Mouse (Mus musculus): ENCODE results near the gene Mvb12b.

Mvb12b gene

DNA sequence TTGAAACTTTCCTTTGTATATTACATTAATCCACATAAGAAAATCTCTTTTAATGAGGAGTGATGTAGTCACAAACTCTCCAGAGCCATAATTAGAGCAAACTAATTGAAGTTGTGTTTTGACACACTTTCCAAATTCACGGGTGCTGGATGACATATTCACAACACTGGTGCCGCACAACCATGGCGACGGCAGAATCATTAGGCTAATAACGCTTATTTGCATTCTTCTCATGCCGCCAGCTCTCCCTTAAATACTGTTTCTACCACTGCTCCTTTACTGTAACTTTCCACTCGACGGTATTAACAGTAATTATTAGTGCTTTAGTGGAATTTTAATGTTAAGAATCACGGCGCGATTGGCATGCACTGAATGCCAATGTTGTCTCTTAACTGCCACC, 74.8 kb downstream of the Mvb12b start:
- DNase-seq (ENCODE audit: low spot score), result no peak

DNA sequence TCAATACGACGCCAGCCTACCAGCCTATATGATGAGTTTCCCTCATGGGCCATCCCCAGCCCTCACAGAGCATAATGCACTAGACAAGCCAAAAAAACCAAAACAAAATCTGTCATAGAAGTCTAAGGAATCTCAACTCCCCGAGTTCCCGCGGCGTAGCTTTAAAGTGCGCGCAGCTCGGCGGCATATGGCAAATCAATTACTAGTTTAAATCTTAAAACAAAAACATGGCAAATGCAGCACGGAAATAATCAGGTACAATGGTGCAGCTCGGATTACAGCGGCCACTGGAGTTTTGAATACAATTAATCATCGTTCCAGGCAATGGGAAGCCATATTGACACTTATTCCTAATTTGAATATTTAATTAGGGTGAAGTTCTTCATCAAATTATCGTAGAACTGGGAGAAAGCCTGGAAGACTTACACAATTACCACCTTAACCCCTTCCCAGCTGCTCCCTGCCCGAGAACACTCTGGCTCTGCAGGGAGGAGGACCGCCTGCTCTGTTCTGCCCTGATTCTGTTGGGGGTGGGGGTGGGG, 76.3 kb downstream of the Mvb12b start:
- DNase-seq (ENCODE audit: low spot score), result no peak

DNA sequence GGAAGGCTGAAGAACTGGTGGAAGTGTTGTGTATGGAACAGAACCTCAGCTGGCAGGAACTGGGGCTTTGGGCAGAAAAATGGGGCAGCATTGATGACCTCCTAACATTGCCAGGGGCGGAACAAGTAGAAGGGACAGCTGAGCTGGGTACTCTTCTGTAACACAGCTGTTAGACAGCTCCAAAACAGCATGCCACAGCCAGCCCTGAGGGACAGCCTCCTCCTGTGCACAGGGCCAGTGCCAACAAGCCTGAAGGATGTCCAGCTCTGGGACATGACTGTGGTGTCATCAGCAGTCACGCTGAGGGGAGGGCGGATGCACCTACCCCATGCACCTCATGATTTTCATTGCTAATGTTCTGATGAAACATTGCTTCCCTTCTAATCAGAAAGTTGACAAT, 78.7 kb downstream of the Mvb12b start:
- no peak for DNase-seq (ENCODE audit: low spot score)

DNA sequence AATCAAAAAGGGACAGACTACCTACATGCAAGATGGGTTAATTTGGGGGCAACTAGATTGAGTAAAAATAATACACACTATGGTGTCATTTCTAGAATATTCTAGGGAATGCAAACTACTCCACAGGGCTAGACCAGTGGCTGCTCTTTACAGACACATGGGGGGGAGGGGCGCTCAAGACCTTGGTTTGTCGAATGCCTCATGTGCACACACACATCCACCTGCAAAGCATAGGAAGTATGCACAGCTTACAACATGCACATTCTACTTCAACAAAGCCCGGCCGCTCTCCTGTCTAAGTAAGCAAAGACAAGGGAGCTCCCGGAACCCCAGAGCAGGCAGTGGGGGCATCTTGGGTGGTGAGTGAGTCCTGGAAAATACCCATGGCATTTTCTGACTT, 79.7 kb downstream of the Mvb12b start:
- no peak for DNase-seq (ENCODE audit: low spot score)

DNA sequence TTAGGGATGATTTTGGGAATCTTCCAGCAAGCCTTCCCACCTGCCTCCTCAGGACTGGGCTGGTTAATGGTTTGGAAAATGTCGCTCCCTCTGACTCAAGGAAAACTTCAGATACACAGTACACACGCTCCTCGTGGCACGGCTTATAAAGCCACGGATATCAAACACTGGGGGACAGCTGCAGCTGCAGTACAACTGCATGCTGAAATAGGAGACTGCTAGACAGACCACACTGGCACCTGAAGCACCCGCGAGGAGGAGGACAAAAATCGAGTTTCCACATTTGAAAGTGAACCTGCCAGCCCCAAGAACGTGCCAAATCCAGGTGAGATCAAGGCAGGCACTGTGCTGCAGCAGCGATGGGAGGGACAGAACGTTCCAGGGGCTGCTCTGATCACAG, 82.1 kb downstream of the Mvb12b start:
- DNase-seq (ENCODE audit: low spot score), result no peak

DNA sequence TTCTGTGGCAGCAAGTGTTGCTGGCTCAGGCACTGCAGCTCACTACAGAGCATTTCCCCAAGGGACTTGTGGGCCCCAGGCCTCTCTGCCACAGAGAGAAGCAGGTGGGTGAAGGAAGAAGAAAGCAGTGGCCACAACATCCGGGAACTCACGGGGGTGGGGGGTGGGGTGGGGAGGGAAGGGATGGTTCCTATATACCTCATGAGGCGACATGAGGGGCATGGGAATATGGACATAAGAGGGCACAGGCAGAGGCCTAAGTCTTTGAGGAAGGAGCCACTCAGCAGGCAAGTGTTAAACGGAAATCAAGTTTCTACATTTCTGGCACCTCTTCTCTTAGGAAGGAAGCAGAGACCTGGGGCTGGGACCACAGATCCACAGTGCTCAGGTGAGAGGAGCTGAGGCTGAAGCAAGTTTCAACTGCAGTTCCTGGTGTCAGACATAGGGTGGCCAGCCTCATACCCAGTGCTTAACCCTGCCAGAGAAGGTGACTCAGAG, 84.0 kb downstream of the Mvb12b start:
- DNase-seq (ENCODE audit: low spot score), result no peak

- DNase-seq (ENCODE audit: low spot score), result no peak
Observed at GRCm38 (mm10) chr2:33803083-33803615, 84.6 kb downstream of the Mvb12b start.

DNA sequence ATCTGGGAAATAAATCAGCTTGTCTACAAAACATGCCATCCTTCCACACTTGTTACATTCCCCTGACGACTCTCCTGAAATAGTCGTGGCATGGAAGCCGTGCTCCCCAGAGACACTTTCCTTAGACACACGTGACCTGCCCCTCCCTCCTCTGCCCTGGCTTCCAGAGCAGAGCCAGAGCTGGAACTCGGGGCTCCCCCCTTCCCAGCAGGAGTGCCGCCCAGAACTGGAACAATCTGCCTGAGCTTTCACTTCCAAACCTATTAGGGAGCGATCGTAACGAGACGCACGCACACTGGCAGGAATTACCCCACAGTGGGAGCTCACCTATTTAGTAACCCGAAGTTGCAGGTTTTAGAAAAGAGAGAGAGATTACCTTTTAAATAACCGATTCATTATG, 86.0 kb downstream of the Mvb12b start:
- DNase-seq (ENCODE audit: low spot score), result no peak

DNA sequence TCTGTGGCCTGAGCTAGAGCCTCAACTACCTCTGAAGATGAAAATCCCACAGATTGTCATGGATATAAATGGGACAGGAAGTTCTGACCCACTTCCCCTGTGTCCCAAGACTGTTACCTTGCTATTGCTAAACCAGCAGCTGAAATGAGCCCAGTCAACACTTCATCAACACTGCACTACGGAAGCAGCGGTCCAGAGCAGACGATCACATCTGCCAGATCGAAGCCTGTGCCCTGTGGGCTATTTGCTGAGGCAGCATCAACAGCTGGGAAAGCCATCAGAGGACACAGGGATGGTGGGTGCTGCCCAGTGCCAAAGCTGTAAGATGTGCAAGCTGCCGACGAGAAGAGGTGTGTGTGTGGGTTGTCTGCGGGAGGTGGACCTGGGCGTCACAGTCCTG, 86.4 kb downstream of the Mvb12b start:
- no peak for DNase-seq (ENCODE audit: low spot score)

GRCm38 (mm10) chr2:33800221-33800620, 87.5 kb downstream of the Mvb12b start:
- no peak for DNase-seq (ENCODE audit: low spot score)

- DNase-seq (ENCODE audit: low spot score), result no peak
Observed at GRCm38 (mm10) chr2:33795716-33796472, 91.9 kb downstream of the Mvb12b start.

- no peak for DNase-seq (ENCODE audit: low spot score)
Observed at GRCm38 (mm10) chr2:33795001-33795580, 92.7 kb downstream of the Mvb12b start.

DNA sequence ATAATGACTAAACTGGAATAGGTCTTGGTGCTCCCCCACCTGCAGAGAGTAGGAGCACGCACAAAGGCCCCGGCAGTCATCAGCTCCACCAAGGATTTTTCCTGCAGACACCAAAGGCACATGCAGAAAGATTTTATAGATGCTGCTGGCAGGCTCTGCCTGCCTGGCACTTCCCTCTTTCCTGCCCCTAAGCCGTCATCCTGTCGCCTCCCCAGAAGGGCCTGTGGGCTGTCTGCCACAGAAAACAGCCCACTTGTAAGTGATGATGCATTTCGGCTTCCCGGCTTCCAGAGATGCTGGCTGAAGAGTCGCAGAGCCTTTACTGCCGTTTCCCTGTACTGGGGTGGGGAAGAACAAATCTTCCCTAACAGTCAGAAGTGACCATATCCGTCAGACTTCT, 93.3 kb downstream of the Mvb12b start:
- DNase-seq (ENCODE audit: low spot score), result no peak

- no peak for DNase-seq (ENCODE audit: low spot score)
Observed at GRCm38 (mm10) chr2:33790301-33790700, 97.4 kb downstream of the Mvb12b start.

- DNase-seq (ENCODE audit: low spot score), result no peak
Observed at GRCm38 (mm10) chr2:33789732-33790131, 98.0 kb downstream of the Mvb12b start.

- DNase-seq (ENCODE audit: low spot score), result no peak
Observed at GRCm38 (mm10) chr2:33789279-33789678, 98.5 kb downstream of the Mvb12b start.

- no peak for DNase-seq (ENCODE audit: low spot score)
Observed at GRCm38 (mm10) chr2:33788851-33789250, 98.9 kb downstream of the Mvb12b start.

- no peak for DNase-seq (ENCODE audit: low spot score)
Observed at GRCm38 (mm10) chr2:33788131-33788530, 99.6 kb downstream of the Mvb12b start.

DNA sequence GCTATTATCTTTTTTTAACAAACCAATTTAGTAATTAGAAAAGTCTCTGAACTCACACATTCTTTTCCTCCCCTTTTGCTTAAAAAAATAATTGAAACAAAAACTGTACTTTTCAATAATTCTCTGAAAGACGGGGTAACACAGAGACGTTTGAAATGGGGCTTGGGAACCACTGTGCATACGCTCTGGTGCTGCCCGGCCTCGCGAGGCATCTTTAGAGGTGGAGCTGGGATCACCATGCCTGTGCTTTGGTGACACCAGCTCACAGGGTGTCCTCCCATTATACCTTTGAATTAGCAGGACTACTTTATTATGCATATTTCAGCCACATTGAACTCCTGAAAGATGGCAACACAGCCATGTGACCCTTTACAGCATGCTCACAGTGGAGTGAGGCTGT, 101.7 kb downstream of the Mvb12b start:
- no peak for DNase-seq (ENCODE audit: low spot score)

DNA sequence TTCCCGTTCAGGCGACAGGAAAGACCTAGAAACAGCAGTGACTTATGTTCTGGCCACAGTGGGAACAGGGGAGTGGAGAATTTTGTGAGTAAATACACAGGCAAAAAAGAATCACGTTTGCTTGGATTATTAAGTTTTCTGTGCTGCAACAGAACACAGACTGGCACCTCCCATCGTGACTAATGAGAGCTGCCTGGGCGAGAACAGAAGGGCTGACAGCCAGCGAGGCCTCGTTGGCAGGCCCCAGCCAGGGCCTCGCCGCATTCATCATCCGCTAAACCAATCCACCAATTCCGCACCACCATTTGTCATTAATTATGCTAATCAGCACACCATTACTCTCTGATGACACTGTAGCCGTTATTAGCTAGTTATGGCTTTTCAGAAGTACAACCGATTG, 102.2 kb downstream of the Mvb12b start:
- no peak for DNase-seq (ENCODE audit: low spot score)

GRCm38 (mm10) chr2:33784721-33785120, 103.0 kb downstream of the Mvb12b start:
- no peak for DNase-seq (ENCODE audit: low spot score)

DNA sequence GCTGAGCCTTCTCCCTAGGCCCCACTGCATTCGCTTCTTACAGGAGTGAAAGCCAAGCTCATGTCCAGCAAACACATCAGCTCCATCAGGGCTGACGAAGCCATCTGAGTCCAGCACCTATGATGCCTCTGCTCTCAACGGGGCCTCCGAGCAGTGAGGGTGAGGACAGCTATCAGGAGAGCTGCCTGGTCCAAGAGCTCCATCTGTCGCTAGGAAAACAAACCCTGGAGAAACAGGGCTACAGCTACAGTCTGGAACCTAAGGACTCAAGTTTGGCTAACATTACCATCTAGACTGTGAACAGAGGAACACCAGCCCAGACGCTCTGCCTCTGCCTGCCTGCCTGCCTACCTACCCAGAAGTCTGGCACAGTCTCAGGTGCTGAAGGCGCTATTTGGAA, 104.3 kb downstream of the Mvb12b start:
- DNase-seq (ENCODE audit: low spot score), result no peak

GRCm38 (mm10) chr2:33781655-33782400, 105.9 kb downstream of the Mvb12b start:
- no peak for DNase-seq (ENCODE audit: low spot score)

Measured in testis, postnatal 14 days (tissue).